Mouse (Mus musculus) B cell, adult 2 months (primary cell): ENCODE results near the gene Polrmt.
A peak's percentile ranks its signal among the peaks of the same experiment; 100 is the strongest.

Experiments used
- DNase-seq, 2 experiments: peaks; one replicate each; pipeline ENCODE4 v3.0.0; 2022

Polrmt gene

DNA sequence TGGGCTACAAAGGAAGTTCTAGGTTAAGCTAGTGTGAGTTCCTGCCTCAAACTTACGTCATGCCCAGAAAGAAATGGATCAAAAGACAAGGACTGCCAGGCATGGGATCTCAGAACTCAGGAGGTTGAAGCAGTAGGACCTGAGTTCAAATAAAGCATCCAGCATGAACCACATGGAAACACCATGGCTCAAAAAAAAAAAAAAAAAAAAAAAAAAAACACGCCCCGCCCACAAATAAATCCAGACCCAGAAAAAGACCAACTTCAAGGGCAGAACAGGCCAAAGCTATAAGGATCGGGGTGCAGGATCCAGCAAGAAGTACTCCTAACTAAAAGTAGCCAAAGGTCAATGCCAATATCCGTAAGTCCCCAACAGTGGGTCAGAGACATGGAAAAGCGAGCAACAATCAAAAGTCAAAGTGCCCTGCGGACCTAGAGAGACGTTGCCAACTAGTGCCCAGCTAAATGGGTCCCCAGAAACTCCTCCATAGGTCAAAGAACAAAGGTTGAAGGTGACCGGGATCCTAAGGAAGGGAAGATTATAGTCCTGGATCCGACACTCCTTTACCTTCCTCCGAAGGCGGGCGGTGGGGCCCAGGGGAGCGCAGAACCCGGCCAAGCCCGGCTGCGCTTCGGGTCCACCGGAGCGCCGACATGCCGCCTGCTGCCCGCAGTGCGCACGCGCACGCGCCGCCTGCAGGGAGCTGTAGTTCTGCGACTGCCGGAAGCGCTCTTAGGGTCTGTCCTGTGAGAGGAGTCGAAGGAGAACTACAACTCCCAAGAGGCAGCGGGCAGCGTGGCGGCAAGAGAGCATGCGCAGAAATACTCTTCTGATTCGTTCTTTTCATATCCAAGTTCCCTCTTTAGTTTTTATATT is at the start of gene Polrmt:
TSS of gene Polrmt (minus strand) at position 684 of the 876 bp plus-strand sequence.
- DNase-seq = peak; percentile 93

DNA sequence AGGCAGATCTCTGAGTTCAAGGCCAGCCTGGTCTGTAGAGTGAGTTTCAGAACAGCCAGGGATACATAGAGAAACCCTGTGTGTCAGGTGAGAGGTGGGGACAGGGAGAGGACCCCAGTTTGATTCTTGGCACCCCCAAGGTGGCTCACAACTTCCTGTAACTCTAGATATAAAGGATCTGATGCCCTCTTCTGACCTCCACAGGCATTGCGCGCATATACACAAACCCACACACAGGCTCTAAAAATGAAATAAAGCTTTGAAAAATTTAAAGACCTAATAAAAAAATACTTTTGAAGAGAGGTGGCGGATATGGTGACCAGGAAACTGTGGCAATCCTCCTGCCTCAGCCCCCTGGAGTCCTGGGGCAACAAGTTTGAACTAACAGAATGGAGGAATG is 49.5 kb upstream of the Polrmt start:
- DNase-seq = no peak

DNA sequence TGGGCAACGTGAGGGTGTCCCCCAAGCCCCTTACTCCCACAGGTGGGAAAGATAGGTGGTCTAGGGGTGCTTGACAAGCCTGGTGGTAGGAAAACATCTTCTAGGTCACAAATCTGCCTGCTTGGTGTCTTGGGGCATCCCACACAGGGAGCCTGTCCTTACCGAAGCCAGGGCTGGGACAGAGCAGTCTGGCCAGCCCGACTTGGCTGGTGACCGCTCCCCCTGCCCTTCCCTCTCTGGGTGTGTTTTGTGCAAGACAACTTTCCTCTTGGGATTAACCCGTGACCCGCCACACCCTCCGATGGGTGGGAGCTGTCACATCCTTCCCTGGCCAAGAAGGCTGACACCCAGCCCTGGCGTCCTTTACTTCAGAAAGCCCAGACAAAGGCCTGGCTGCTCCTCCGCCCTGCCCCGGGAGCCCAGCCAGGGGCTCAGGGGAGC is 48.1 kb upstream of the Polrmt start:
- no peak for DNase-seq

DNA sequence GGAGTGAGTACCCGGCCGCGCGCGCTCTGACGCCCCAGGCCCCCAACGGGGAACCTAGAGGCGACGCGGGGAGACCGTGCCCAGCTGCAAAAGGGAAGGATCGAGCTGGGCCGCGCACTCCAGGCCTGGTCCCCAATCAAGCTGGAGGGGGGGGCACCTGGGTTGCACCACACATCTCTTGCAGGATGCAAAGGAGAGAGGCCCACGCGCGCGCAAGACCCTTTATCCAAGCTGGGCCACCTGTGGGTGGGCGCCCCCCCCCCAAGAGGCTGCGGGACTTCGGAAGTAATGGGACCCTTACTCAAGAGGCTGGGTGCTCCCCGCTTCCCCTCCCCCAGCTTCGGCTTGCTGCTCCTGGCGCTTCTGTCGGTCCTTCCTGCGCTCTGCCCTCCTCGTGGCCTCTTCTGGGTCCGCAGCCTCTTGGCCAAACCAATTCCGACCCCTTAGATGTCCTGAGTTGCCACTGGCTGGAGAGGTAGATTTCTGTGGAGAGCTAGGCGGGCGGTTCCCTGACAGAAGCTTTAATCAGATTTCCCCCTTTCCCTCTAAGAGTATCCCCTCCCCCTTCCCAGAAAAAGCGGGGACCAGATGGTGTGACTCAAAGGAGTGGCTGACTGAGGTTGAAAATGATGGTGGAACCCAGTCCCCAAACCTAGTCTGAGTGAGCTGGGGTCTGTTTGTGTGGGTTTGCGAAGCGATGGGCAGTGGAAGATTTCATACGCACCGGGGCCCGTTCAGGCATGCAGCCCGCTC is 47.5 kb upstream of the Polrmt start:
- no peak for DNase-seq

DNA sequence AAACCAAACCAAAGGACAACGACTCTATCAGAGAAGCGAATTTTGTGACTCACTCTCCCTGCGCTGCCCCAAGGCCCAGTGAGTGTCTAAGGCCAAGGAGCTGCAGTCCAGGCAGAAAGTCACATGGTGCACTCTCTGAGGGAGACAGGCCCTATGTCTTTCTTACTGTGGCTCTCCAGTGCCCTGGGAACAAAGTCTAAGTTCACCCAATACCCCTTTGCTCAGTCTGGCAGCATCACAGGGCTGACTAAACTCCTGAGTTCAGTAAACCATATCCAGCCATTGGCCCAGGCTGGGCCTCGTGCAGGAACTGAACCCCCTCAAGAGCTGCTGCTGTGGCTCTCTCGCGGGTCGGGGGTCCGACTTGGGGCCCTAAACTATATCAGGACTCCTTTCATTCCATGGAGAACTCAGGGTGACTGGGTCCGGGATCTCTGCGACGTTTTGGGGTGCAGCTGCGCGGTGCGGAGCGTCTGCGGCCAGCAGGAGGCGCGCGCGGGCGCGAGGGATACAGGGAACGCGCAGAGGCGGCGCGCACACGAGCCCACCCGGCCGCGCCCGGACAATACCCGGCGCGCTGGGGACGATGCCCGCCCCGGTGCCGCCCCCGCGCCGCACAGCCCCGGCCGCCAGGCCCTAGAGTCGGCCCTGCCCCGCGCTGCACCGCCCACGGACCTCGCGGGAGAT is 46.8 kb upstream of the Polrmt start, which contains the start of gene Palm:
TSS of gene Palm (plus strand) at position 522 of the 687 bp plus-strand sequence.
- DNase-seq = peak; percentile 82 to 87

DNA sequence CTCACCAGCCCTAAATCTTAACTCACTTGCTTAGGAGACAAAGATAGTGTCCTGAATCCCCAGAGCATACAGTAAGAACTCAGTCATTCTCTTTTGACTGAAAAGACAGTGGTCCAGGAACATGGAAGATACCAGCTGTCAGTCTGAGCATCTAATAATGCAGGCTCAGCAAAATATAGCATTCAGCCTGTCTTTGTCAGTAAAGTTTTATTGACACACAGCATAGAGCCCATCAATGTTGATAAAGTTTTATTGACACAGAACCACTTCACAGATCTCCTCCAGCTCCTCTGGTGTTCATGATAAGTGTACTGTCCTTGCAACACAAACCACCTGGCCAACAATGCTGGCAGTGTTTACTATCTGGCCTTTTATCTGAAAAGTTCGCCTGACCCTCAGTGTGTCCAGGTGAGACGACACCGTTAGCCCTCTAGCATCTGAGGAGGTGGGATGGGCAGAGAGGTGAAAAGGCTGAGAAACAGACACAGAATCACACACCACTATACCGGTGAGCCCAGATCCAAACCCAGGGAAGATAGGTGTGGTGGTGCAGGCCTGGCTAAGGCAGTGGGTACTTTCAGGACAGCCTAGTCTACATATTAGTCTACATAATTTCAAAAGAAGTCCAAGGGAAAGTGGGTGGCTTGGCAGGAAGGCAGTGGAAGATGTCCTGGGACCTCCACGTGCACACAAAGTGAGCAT is 46.1 kb upstream of the Polrmt start:
- DNase-seq = no peak

DNA sequence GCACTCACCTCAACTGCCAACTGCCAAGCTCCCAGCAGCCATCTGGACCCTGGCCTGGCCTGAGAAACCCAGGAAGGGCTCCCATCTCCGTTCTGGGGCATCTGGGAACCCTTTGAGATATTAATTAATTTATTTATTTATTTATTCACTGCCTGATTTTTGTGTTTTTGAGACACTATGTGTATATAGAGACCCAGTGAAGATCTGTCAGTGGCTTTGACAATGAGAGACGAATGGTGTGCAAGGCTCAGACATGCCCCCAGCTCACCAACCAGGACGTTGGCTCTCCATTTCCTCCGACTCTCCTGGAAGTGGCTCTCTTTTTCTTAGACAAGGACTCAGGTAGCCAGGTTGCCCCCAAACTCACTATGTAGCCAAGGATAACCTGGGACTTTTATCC is 44.5 kb upstream of the Polrmt start, which contains the start of gene Prss57:
TSS of gene Prss57 (minus strand) at position 101 of the 400 bp plus-strand sequence.
- no peak for DNase-seq

DNA sequence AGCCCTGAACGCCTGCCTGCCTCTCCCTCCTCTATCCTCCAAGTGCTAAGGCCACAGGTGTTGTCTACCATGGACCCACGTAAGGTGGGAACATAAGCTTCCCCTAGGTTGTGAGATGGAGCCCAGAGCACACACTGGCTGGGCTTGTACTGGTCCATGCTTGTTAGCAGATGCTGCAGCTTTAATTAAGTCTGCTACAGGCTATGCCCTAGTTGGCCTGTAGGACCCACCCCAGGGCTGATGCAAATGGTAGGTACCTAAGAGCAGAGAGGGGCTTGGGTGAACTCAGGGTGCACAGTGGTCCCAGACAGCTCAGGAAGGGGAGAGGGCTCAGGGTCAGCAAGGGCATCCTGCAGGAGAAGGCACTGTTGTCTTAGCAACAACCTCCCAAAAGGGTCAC is 43.2 kb upstream of the Polrmt start:
- DNase-seq = no peak

DNA sequence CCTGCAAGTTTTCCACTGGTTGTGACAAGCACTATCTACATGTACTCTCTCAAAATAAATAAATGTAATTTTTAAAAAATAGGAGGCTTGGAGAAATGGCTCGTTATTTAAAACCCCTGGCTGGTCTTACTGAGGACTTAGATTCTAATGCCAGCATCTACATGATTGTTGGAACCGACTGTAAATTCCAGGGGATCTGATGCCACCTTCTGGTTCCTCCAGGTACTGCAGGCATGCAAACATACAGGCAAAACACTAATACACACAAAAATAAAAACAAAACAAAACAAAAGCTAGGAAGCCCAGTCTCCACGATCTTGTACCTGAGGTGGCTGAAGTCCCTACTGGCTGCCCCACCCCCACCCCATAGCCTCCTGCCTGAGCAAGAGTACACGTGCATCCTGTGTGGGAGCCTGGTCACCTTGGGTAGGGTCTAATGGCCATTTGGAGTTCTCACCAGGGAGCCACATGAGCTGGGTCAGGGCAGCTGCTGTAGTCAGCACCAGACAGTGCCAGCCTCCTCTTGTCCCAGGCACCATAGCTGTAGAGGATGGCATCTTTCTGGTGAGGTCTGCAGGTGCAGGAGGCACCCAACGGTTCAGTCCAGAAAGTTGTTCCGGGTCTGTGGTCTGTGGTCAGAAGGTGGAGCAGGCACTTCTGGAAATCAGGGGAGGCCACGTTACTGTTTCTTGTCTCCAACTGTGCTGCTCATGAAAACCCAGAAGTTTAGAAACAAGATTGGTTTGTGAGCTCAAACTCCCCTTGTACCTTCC is 42.2 kb upstream of the Polrmt start:
- peak; percentile 87 to 90 for DNase-seq

DNA sequence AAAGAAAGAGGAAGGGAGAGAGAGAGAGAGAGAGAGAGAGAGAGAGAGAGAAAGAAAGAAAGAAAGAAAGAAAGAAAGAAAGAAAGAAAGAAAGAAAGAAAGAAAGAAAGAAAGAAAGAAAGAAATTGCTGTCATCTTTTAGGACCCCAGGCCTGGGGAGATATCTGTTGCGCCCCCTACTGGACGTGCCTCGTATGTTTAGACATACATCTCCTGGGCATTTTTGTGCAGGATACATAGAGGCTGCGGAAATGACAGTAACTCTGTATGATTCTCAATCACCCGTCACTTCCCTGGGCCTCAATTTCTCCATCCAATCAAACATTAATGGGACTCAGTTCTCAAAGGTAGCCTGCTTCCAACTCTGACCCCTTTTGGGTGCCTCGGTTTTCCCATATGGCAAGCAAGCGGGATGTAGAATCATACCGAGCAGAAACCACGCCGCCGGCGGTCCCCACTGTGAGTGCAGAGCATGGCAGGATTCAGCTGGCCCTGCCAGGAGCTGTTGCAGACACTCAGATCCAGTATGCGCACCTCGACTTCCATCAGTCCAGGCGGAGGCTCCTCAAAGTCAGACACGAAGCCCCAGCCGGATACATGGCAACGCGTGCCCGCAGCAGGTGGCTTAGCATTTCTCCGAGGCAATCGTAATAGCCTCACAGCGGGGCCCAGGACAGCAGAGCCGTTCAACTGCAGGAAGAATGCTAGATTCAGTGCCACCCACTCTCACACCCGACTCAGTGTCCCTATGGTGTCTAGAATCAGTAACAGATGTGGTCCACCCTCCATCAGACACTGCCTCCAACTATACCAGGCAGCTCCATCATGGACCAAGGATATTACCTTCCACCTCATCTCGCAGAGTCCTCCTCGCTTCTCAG is 37.8 kb upstream of the Polrmt start:
- peak; percentile 77 to 79 for DNase-seq

DNA sequence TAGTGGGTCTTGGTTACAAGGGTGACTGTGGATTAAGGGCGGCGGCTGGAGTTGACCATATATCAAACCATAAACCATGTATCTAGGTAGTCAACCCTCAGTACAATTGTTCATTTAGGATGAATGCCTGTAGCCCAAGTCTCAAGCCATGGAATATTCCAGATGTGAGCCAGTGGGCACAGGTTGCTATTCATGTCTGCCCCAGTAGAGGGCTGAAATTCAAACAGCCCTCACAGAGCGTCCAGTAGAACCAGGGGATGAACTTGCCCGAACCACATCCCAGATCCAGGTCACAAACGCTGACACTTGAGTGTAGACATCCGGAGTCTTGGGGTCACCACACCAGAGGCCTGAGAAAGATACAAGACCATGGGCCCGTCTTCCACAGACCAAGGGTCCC is 36.7 kb upstream of the Polrmt start:
- DNase-seq = no peak

DNA sequence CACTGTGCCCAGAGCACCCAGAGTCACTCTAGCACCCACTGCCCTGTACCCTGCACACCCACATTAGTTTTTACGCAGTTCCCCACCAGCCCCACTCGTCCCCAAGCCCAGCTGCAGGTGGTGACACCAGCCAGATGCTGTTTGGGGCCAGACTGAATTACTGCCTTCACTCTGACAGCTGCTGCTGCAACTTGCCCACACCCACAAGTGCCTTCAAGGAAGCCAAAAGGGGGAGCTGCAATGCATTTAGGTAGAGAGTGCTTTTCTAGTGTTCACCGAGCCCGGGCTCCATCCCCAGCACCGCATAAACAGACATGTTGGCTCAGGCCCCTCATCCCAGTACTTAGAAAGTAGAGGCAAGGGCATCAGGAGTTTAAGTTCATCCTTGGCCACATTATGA is 35.6 kb upstream of the Polrmt start:
- no peak for DNase-seq

DNA sequence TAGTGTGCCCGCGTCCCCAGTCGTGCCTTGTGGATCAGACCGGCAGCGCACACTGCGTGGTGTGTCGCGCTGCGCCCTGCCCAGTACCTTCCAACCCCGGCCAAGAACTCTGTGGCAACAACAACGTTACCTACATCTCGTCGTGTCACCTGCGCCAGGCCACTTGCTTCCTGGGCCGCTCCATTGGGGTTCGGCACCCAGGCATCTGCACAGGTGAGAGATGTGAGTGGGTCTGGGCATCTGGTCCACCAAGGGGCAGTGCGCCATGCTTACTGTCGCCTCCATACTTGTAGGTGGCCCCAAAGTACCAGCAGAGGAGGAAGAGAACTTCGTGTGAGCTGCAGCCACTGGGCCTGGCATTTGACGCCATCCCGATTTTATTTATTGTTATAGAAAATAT is 34.8 kb upstream of the Polrmt start:
- no peak for DNase-seq

DNA sequence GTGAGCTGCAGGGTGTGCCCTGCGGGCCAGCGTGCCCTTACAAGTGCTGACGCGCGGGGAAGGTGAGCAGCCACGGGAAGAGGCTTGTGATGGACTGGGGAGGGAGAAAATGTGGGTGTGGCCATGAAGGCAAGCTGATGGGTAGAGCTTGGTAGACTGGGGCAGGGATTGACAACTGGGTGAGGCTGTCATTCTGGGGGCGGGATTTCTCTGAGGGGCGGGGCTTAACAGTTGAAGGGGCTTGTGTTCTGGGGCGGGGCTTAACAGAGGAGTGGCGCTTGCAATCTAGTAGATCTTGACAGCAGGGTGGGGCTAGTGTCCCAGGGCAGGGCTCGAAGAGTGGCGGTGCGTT is 34.3 kb upstream of the Polrmt start:
- DNase-seq = peak in 1 of 2 experiments; percentile 82

DNA sequence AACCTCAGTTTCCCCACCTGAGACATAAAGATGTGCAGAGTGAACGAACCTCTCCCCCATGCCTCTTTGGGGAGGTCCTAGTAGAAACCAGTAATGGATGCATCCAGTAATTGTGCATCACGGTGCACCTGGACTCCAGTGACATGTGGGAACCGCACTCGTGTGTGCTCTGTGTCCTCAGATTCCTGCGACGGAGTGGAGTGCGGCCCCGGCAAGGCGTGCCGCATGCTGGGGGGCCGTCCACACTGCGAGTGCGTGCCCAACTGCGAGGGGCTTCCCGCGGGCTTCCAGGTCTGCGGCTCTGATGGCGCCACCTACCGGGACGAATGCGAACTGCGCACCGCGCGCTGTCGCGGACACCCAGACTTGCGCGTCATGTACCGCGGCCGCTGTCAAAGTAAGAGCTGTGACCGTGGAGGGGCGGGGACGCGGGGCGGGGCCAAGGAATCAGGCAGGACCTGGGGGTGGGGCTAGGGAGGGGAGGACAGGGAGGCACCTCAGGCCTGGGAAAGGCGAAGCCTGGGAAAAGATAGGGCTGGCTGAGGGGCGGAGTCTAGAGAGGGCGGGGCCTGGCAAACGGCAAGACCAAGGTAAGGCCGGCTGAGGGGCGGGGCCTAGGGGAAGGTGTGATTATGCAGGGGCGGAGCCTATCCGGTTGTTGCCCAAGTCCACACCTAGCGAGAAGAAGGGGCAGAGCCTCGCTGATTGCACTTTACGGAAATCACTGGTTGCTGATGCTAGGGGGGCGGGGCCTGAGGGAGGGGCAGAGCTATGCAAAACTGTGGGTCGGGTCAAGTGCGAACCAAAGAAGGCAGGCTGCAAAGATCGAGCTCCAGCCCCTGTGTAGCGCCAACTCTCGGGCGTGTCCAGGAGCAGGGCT is 33.6 kb upstream of the Polrmt start:
- peak; percentile 98 for DNase-seq

DNA sequence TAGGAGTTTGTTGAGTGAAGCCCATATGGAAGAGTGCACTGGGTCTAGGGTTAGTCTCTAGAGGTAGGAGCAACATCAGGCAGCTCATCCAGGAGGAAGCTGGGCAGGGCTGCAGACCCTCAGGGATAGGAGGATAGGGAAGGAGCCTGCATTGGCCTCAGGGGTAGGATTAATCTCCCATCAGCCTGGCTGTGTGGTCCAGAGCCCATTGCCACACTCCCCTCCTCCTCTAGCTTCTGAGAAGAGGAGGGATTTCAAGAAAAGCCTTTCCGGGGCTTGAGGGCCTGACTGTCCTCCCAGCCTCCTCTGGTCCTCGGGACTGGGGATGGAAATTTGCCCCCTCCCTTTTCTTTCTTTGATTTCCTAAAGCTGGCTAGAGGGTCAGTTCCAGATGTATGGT is 32.8 kb upstream of the Polrmt start:
- no peak for DNase-seq

DNA sequence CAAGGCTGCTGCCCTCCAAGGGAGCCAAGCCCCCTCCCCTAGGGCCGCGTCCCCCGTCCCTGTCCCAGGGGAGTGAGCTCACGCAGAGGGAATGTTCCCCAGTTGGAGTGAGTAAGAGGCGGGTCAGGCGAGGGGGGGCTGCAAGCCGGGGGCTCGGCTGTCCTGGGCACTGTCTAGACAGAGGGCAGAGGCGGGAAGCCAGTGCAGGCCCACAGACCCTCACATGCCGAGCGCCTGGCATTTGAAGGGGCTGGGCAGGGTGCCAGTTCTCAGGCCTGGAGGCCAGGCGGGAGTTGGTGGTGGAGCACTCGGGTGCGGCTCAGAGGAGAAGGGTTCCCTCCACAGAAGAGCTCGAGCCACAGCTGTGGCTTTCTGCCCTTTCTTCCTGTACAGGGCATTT is 31.6 kb upstream of the Polrmt start:
- no peak for DNase-seq

DNA sequence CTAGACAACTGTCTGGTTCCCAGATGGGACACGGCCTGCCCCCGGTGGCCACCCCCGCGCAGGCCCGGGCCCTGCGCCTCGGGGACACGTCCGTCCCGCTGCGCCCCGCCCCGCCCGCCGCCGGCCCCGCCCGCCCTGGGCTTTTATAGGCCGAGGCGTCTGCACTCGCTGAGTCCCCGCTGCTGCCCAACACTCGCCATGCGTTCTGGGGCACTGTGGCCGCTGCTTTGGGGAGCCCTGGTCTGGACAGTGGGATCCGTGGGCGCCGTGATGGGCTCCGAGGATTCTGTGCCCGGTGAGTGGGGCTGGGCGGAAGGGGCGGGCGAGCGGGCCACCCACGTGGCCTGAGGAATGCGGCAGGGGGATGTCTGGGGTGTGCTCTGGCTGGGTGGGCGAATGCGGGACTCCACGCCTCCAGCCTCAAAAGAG is 30.7 kb upstream of the Polrmt start, which contains the start of gene Fstl3:
TSS of gene Fstl3 (plus strand) at position 170 of the 429 bp plus-strand sequence.
- no peak for DNase-seq

DNA sequence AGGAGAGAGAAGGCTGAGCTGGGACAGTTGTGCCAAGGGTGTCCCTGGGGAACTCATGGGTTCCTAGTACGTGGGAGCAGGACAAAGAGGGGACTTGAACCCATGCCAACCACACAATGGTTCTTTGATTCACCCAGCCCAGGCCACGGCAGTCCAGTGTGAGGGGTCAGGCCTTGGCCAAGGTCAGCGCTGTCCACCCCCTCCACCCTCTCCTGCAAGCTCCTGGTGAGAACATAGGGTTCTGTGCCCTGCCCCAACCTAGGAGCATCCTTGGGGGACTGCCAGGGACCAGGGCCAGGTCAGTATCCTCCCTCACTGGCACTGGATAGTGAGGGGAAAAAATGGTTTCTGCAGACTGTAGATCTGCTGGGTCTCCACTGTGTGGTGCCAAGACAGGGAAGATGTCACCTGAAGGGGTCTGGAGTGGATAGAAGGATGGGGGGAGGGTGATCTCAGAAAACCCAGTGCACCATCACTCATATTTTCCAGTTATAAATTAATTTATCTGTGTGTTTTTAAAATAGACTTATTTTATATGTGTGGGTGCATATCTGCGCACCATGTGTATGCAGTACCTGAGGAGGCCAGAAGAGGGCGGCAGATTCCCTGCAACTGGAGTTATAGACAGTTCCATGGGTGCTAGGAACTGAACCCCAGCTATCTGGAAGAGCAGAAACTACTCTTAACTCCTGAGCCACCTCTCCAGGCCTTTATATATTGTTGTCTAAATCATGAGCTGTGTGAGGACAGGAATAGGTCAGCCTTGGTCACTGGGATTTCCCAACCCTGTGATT is 28.3 kb upstream of the Polrmt start:
- peak; percentile 46 to 47 for DNase-seq
